Mouse (Mus musculus): ENCODE results near the gene Rflnb.

GRCm38 (mm10) chr11:76069816-76070215, 42.2 kb upstream of the Rflnb start:
- no peak for TF ChIP-seq POLR2AphosphoS2 (IDR thresholded peaks at IDR 0.05; ENCODE audit: low read depth, low read length)
- TF ChIP-seq CTCF (conservative IDR thresholded peaks at IDR 0.05 in 1 of 2, IDR thresholded peaks at IDR 0.05 in 1 of 2; ENCODE audit: low read depth in 2 of 2, low read length in 2 of 2): no peak
- TF ChIP-seq BHLHE40 (IDR thresholded peaks at IDR 0.05; ENCODE audit: low read depth, low read length): no peak
- no peak for TF ChIP-seq POLR2A (IDR thresholded peaks at IDR 0.05; ENCODE audit: low read depth, low read length)
- no peak for TF ChIP-seq RAD21 (IDR thresholded peaks at IDR 0.05; ENCODE audit: low read depth, low read length)
- TF ChIP-seq MAFK (IDR thresholded peaks at IDR 0.05; ENCODE audit: insufficient replicate concordance, low read length): no peak
- no peak for TF ChIP-seq EP300 (IDR thresholded peaks at IDR 0.05; ENCODE audit: low read length)
- TF ChIP-seq TCF12 (IDR thresholded peaks at IDR 0.05; ENCODE audit: low read depth, low read length): no peak
